Mouse (Mus musculus): ENCODE data around the gene Inava. TPM values are rescaled to one million over a fixed set of nuclear protein-coding genes. Genes with fewer than 3 reads are reported as not detected.

The Inava gene
- polyA plus RNA-seq, 1 experiment, result 28.0 TPM

GRCm38 (mm10) chr1:136253472-136253871 lies 19.4 kb upstream of the Inava start:
- H3K9me3 ChIP-seq (replicated peaks; ENCODE audit: control insufficient read depth, insufficient read depth, low read length, poor library complexity, severe bottlenecking), result no peaks in the 10 kb centered on the region
- H3K9ac ChIP-seq (ENCODE audit: low read depth, poor library complexity, severe bottlenecking), result no peak overlapping the region
- no peak for TF ChIP-seq EP300 (IDR thresholded peaks at IDR 0.05; ENCODE audit: insufficient read depth, low read depth, low read length)
- no peak for TF ChIP-seq CTCF (IDR thresholded peaks at IDR 0.05; ENCODE audit: low read depth, low read length)
- TF ChIP-seq POLR2A (IDR thresholded peaks at IDR 0.05; ENCODE audit: insufficient read depth, low read length), result no peak
- no peak overlapping the region for H3K4me3 ChIP-seq (ENCODE audit: low read depth, low read length)
- H3K27me3 ChIP-seq (ENCODE audit: control insufficient read depth, insufficient read depth, low read length, poor library complexity, severe bottlenecking), result no peaks in the 10 kb centered on the region
- H3K27ac ChIP-seq (ENCODE audit: insufficient read depth, low read length), result no peak overlapping the region
- no peaks in the 10 kb centered on the region for H3K36me3 ChIP-seq (ENCODE audit: control insufficient read depth, insufficient read depth, low read length, poor library complexity, severe bottlenecking)
- H3K4me1 ChIP-seq (ENCODE audit: control insufficient read depth, insufficient read depth, low read length), result no peaks in the 10 kb centered on the region

DNA sequence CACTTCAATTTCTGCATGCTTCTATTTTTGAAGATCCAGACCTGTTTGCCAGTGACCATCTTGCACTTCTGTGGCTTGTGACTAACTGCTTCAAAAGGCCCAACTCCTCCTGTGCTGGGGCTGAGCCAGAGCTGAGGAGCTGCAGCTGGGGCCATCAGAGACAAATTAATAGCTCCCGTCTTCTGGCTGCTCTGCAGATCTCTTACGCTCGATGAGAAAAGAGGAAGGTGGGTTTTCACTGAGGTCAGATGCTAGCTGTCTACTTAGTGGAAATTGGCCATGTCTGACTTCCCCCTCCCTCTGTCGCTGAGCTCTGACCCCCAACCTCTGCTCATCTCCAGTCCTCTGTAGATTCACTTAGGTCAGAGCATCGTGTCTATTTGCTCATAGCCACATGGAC lies 15.6 kb upstream of the Inava start:
- no peaks in the 10 kb centered on the region for H3K9me3 ChIP-seq (replicated peaks; ENCODE audit: control insufficient read depth, insufficient read depth, low read length, poor library complexity, severe bottlenecking)
- H3K27ac ChIP-seq (ENCODE audit: insufficient read depth, low read length), result no peak overlapping the region
- H3K27me3 ChIP-seq (ENCODE audit: control insufficient read depth, insufficient read depth, low read length, poor library complexity, severe bottlenecking), result no peaks in the 10 kb centered on the region
- no peak overlapping the region for H3K9ac ChIP-seq (ENCODE audit: low read depth, poor library complexity, severe bottlenecking)
- no peaks in the 10 kb centered on the region for H3K4me1 ChIP-seq (ENCODE audit: control insufficient read depth, insufficient read depth, low read length)
- no peak overlapping the region for H3K4me3 ChIP-seq (ENCODE audit: low read depth, low read length)
- TF ChIP-seq CTCF (IDR thresholded peaks at IDR 0.05; ENCODE audit: low read depth, low read length) (no peak), POLR2A (IDR thresholded peaks at IDR 0.05; ENCODE audit: insufficient read depth, low read length) (no peak), EP300 (IDR thresholded peaks at IDR 0.05; ENCODE audit: insufficient read depth, low read depth, low read length) (no peak)
- no peaks in the 10 kb centered on the region for H3K36me3 ChIP-seq (ENCODE audit: control insufficient read depth, insufficient read depth, low read length, poor library complexity, severe bottlenecking)

GRCm38 (mm10) chr1:136247393-136247792 lies 13.3 kb upstream of the Inava start:
- Histone ChIP-seq H3K4me1 (ENCODE audit: control insufficient read depth, insufficient read depth, low read length) (no peaks in the 10 kb centered on the region), H3K27ac (ENCODE audit: insufficient read depth, low read length) (no peak overlapping the region), H3K36me3 (ENCODE audit: control insufficient read depth, insufficient read depth, low read length, poor library complexity, severe bottlenecking) (no peaks in the 10 kb centered on the region), H3K9ac (ENCODE audit: low read depth, poor library complexity, severe bottlenecking) (no peak overlapping the region), H3K4me3 (ENCODE audit: low read depth, low read length) (no peak overlapping the region), H3K9me3 (replicated peaks; ENCODE audit: control insufficient read depth, insufficient read depth, low read length, poor library complexity, severe bottlenecking) (no peaks in the 10 kb centered on the region), H3K27me3 (ENCODE audit: control insufficient read depth, insufficient read depth, low read length, poor library complexity, severe bottlenecking) (no peaks in the 10 kb centered on the region)
- no peak for TF ChIP-seq CTCF (IDR thresholded peaks at IDR 0.05; ENCODE audit: low read depth, low read length)
- no peak for TF ChIP-seq POLR2A (IDR thresholded peaks at IDR 0.05; ENCODE audit: insufficient read depth, low read length)
- no peak for TF ChIP-seq EP300 (IDR thresholded peaks at IDR 0.05; ENCODE audit: insufficient read depth, low read depth, low read length)

DNA sequence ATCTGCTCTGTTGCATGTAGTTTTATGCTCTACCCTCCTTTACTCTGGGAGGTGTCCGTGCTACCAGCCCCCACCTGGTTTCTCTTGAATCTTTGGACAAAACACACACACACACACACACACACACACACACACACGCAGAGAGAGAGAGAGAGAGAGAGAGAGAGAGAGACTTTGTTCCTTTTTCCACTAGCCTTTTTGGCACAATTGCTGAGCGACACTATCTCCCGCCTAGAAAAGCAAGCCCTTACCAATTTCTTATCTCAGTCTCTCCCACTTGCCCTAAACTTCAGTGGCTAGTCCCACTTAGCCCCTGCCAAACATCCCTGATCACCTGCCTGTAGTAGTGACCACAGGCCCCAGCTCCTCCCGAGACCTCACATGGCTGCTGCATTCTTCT lies 10.4 kb upstream of the Inava start:
- no peak overlapping the region for H3K27ac ChIP-seq (ENCODE audit: insufficient read depth, low read length)

DNA sequence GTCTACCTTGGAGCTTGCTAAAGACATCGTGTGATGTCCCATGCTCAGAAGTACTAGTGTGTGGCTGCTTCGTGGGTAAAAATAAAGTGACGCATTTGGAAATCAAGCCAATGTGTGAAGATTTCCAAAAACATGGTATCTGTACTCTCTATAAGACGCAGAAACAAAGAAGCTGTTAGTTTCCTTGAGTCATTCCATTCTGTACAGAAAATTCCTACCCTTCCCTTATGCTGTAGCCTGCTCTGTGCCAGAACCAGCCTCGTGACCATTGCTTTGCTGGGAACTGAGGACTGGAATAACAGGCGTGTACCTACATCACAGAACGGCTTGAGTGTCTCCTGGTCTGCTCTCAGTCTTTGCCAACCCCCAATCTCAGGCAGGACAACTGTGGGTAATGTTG lies 7.7 kb upstream of the Inava start:
- H3K27ac ChIP-seq (ENCODE audit: insufficient read depth, low read length), result no peak overlapping the region
- H3K36me3 ChIP-seq (ENCODE audit: control insufficient read depth, insufficient read depth, low read length, poor library complexity, severe bottlenecking), result no peaks in the 10 kb centered on the region
- no peaks in the 10 kb centered on the region for H3K27me3 ChIP-seq (ENCODE audit: control insufficient read depth, insufficient read depth, low read length, poor library complexity, severe bottlenecking)
- no peaks in the 10 kb centered on the region for H3K4me1 ChIP-seq (ENCODE audit: control insufficient read depth, insufficient read depth, low read length)
- no peaks in the 10 kb centered on the region for H3K9me3 ChIP-seq (replicated peaks; ENCODE audit: control insufficient read depth, insufficient read depth, low read length, poor library complexity, severe bottlenecking)
- TF ChIP-seq POLR2A (IDR thresholded peaks at IDR 0.05; ENCODE audit: insufficient read depth, low read length) (no peak), CTCF (IDR thresholded peaks at IDR 0.05; ENCODE audit: low read depth, low read length) (no peak), EP300 (IDR thresholded peaks at IDR 0.05; ENCODE audit: insufficient read depth, low read depth, low read length) (no peak)
- H3K4me3 ChIP-seq (ENCODE audit: low read depth, low read length), result no peak overlapping the region
- H3K9ac ChIP-seq (ENCODE audit: low read depth, poor library complexity, severe bottlenecking), result no peak overlapping the region

More for the DNA sequence above, 10.4 kb upstream of the Inava start:
- Histone ChIP-seq H3K9me3 (replicated peaks; ENCODE audit: control insufficient read depth, insufficient read depth, low read length, poor library complexity, severe bottlenecking) (no peaks in the 10 kb centered on the region), H3K27me3 (ENCODE audit: control insufficient read depth, insufficient read depth, low read length, poor library complexity, severe bottlenecking) (no peaks in the 10 kb centered on the region), H3K9ac (ENCODE audit: low read depth, poor library complexity, severe bottlenecking) (no peak overlapping the region), H3K36me3 (ENCODE audit: control insufficient read depth, insufficient read depth, low read length, poor library complexity, severe bottlenecking) (no peaks in the 10 kb centered on the region), H3K4me3 (ENCODE audit: low read depth, low read length) (no peak overlapping the region), H3K4me1 (ENCODE audit: control insufficient read depth, insufficient read depth, low read length) (no peaks in the 10 kb centered on the region)
- TF ChIP-seq EP300 (IDR thresholded peaks at IDR 0.05; ENCODE audit: insufficient read depth, low read depth, low read length) (no peak), POLR2A (IDR thresholded peaks at IDR 0.05; ENCODE audit: insufficient read depth, low read length) (no peak), CTCF (IDR thresholded peaks at IDR 0.05; ENCODE audit: low read depth, low read length) (no peak)

GRCm38 (mm10) chr1:136238495-136238894 lies 4.4 kb upstream of the Inava start:
- H3K36me3 ChIP-seq (ENCODE audit: control insufficient read depth, insufficient read depth, low read length, poor library complexity, severe bottlenecking), result no peaks in the 10 kb centered on the region
- H3K9ac ChIP-seq (ENCODE audit: low read depth, poor library complexity, severe bottlenecking), result no peak overlapping the region
- H3K9me3 ChIP-seq (replicated peaks; ENCODE audit: control insufficient read depth, insufficient read depth, low read length, poor library complexity, severe bottlenecking), result no peaks in the 10 kb centered on the region
- H3K4me3 ChIP-seq (ENCODE audit: low read depth, low read length), result no peak overlapping the region
- H3K4me1 ChIP-seq (ENCODE audit: control insufficient read depth, insufficient read depth, low read length), result no peaks in the 10 kb centered on the region
- H3K27ac ChIP-seq (ENCODE audit: insufficient read depth, low read length), result no peak overlapping the region
- TF ChIP-seq EP300 (IDR thresholded peaks at IDR 0.05; ENCODE audit: insufficient read depth, low read depth, low read length) (no peak), CTCF (IDR thresholded peaks at IDR 0.05; ENCODE audit: low read depth, low read length) (no peak), POLR2A (IDR thresholded peaks at IDR 0.05; ENCODE audit: insufficient read depth, low read length) (no peak)
- H3K27me3 ChIP-seq (ENCODE audit: control insufficient read depth, insufficient read depth, low read length, poor library complexity, severe bottlenecking), result no peaks in the 10 kb centered on the region
